25 mouse cellular contexts compared by ENCODE assay signal in the genomic region with DNA sequence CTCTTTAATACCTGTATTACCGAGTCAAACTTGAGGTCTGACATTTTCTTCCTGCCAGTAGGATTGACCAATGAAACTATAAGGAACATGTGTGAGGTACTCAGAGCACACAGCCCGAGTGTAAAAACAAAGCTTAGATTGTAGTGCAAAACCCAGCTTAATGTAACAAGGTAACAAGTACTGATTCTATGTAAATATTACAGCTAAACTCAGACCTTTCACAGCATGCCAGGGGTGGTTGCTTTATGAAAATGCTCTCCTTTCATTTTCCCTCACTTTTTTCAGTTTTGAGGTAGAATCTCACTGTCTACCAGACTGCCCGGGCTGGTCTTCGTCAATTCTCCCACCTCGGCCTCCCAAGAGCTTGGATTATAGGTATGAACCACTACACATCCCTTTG. TPM values are rescaled to one million over a fixed set of nuclear protein-coding genes. Genes with fewer than 3 reads are reported as not detected.
A peak's percentile ranks its signal among the peaks of the same experiment; 100 is the strongest.
DNase-seq lines count a peak whose midpoint lies in the region; ATAC-seq and TF ChIP-seq lines count a peak whose summit lies in the region.
"Had no signal": no experiment of that assay in that cellular context is flagged by ENCODE, and none has a peak within 500 bp of the region (broad histone marks: within the 10 kb centered on the region; RNA-seq: fewer than 3 reads in every experiment).

No protein-coding gene starts in this region.

- peaks cover 6% of the 10 kb centered on the region; the same call in 1 of the 2 replicates for H3K4me1 ChIP-seq in lung, embryonic 15.5 days
- peaks cover 2% of the 10 kb centered on the region; the same call in 1 of the 2 replicates for H3K4me1 ChIP-seq in lung, postnatal 0 days (ENCODE audit: insufficient read depth, low read depth, low read length)
- peaks cover 16 to 39% of the 10 kb centered on the region in 2 experiments for H3K4me1 ChIP-seq in CH12.LX (ENCODE audit: control insufficient read depth in 1 of 2, insufficient read depth in 2 of 2)
- H3K4me1 ChIP-seq: embryonic facial prominence, embryonic 13.5 days had no signal

- no peak overlapping the region for H3K4me3 ChIP-seq in lung, embryonic 15.5 days
- no peak overlapping the region for H3K4me3 ChIP-seq in lung, postnatal 0 days (ENCODE audit: low read depth, low read length)
- no peak overlapping the region for H3K4me3 ChIP-seq in CH12.LX (replicated peaks in 1 of 3; ENCODE audit: low read depth in 2 of 3, low read length in 2 of 3, poor library complexity in 1 of 3)
- H3K4me3 ChIP-seq: embryonic facial prominence, embryonic 13.5 days; embryonic facial prominence, embryonic 15.5 days; erythroblast, embryonic 14.5 days; forebrain, embryonic 10.5 days; forebrain, embryonic 12.5 days had no signal

- no peaks in the 10 kb centered on the region for H3K9me3 ChIP-seq in lung, embryonic 15.5 days
- no peaks in the 10 kb centered on the region for H3K9me3 ChIP-seq in lung, postnatal 0 days (ENCODE audit: low read length)
- H3K9me3 ChIP-seq in CH12.LX (replicated peaks; ENCODE audit: low read length): peaks cover 3% of the 10 kb centered on the region
- H3K9me3 ChIP-seq: embryonic facial prominence, embryonic 13.5 days; embryonic facial prominence, embryonic 15.5 days; forebrain, embryonic 10.5 days; forebrain, embryonic 12.5 days had no signal

- H3K36me3 ChIP-seq in lung, embryonic 15.5 days: no peaks in the 10 kb centered on the region
- H3K36me3 ChIP-seq in lung, postnatal 0 days (ENCODE audit: insufficient read depth, low read length): no peaks in the 10 kb centered on the region
- peaks cover 0 to 4% of the 10 kb centered on the region in 2 experiments for H3K36me3 ChIP-seq in CH12.LX (replicated peaks in 1 of 2; ENCODE audit: control insufficient read depth in 1 of 2, insufficient read depth in 1 of 2, low read length in 1 of 2)
- H3K36me3 ChIP-seq: embryonic facial prominence, embryonic 13.5 days; embryonic facial prominence, embryonic 15.5 days; forebrain, embryonic 10.5 days; forebrain, embryonic 12.5 days had no signal

- TF ChIP-seq CTCF in lung, postnatal 0 days (IDR thresholded peaks at IDR 0.05): no peak
- no peak for TF ChIP-seq CTCF in CH12.LX (conservative IDR thresholded peaks at IDR 0.05 in 1 of 2, IDR thresholded peaks at IDR 0.05 in 1 of 2; ENCODE audit: low read depth in 2 of 2, low read length in 2 of 2)

- no peak for DNase-seq in lung, postnatal 14 days
- no peak for DNase-seq in lung, postnatal 0 days (ENCODE audit: low spot score)
- no peak for DNase-seq in lung, postnatal 25 days (ENCODE audit: low spot score)
- no peak for DNase-seq in CH12.LX (ENCODE audit: extremely low read depth)
- DNase-seq: adrenal gland, adult 2 months; adrenal gland, postnatal 10 days; adrenal gland, postnatal 25 days; B cell, adult 2 months; cerebellum, adult 11 months; cerebellum, adult 18-20 months; cerebellum, adult 8-10 months; cerebellum, adult 9-11 months; cerebellum, postnatal 14 days; cerebellum, postnatal 36 days; embryo, embryonic 11 days had no signal

- H3K4me2 ChIP-seq in lung, embryonic 15.5 days: no peak overlapping the region
- no peak overlapping the region for H3K4me2 ChIP-seq in lung, postnatal 0 days (replicated peaks; ENCODE audit: low read depth, low read length)
- H3K4me2 ChIP-seq in CH12.LX (ENCODE audit: insufficient read depth, low read depth, poor library complexity, severe bottlenecking): peak overlapping the region; percentile 59
- H3K4me2 ChIP-seq: embryonic facial prominence, embryonic 13.5 days; embryonic facial prominence, embryonic 15.5 days; forebrain, embryonic 12.5 days had no signal

- ATAC-seq in lung, embryonic 15.5 days (ENCODE audit: borderline replicate concordance, extremely low read depth, low FRiP score, low TSS enrichment): no peak
- ATAC-seq in lung, postnatal 0 days: no peak
- ATAC-seq: CD4-positive, CD25-positive, alpha-beta regulatory T cell, adult 4 months; forebrain, embryonic 14.5 days; forebrain, embryonic 16.5 days had no signal

- peaks cover 19% of the 10 kb centered on the region for H3K79me2 ChIP-seq in CH12.LX (replicated peaks; ENCODE audit: control insufficient read depth, extremely low read depth, insufficient read depth, poor library complexity, severe bottlenecking)

- dilution Hi-C loops in CH12.LX (cut with MboI; ENCODE audit: extremely low pct_ligation_motif_present, extremely low pct_unique_long_range_greater_than_20kb, low sequenced_read_pairs): no loop called here

- no peaks in the 10 kb centered on the region for H3K27me3 ChIP-seq in lung, embryonic 15.5 days
- no peaks in the 10 kb centered on the region for H3K27me3 ChIP-seq in lung, postnatal 0 days (replicated peaks; ENCODE audit: insufficient read depth, low read length)
- no peaks in the 10 kb centered on the region for H3K27me3 ChIP-seq in CH12.LX (replicated peaks)
- H3K27me3 ChIP-seq: embryonic facial prominence, embryonic 13.5 days; embryonic facial prominence, embryonic 15.5 days; forebrain, embryonic 12.5 days had no signal

- H3K9ac ChIP-seq in lung, embryonic 15.5 days: no peak overlapping the region
- H3K9ac ChIP-seq in lung, postnatal 0 days (replicated peaks; ENCODE audit: low read depth): no peak overlapping the region
- peak overlapping the region; percentile 46 for H3K9ac ChIP-seq in CH12.LX (ENCODE audit: insufficient read depth, low read depth)
- H3K9ac ChIP-seq: embryonic facial prominence, embryonic 13.5 days; embryonic facial prominence, embryonic 15.5 days; forebrain, embryonic 12.5 days had no signal

- WGBS in lung, embryonic 15.5 days: 59% methylated on average over 5 of the region's 5 CpGs
- 46% methylated on average over 5 of the region's 5 CpGs for WGBS in lung, postnatal 0 days

- no peak for TF ChIP-seq RAD21 in CH12.LX (IDR thresholded peaks at IDR 0.05; ENCODE audit: low read depth, low read length)

- TF ChIP-seq POLR2A in CH12.LX (IDR thresholded peaks at IDR 0.05; ENCODE audit: low read depth, low read length): no peak

- TF ChIP-seq EP300 in lung, postnatal 0 days (IDR thresholded peaks at IDR 0.05): no peak
- TF ChIP-seq EP300 in CH12.LX (IDR thresholded peaks at IDR 0.05; ENCODE audit: low read length): peak; percentile 67

- in situ Hi-C loops in CH12.LX (cut with MboI; ENCODE audit: low pct_ligation_motif_present, low pct_unique_long_range_greater_than_20kb, low sequenced_read_pairs): no loop called here

- peak overlapping the region; percentile 43 for H3K27ac ChIP-seq in lung, embryonic 15.5 days
- H3K27ac ChIP-seq in lung, postnatal 0 days (ENCODE audit: low read length): peak overlapping the region; percentile 65
- peak overlapping the region; percentile 100; the same call in 1 of the 2 replicates for H3K27ac ChIP-seq in CH12.LX (ENCODE audit: insufficient read depth, low read depth)
- H3K27ac ChIP-seq: embryonic facial prominence, embryonic 13.5 days; embryonic facial prominence, embryonic 15.5 days; forebrain, embryonic 10.5 days; forebrain, embryonic 12.5 days had no signal

TF ChIP-seq in CH12.LX, 34 proteins besides CTCF, POLR2A, EP300 and RAD21 (continues in another document):
- TF ChIP-seq ZKSCAN1 (IDR thresholded peaks at IDR 0.05; ENCODE audit: borderline replicate concordance, low read depth, low read length): no peak
- TF ChIP-seq MAX (IDR thresholded peaks at IDR 0.05; ENCODE audit: low read length): peak; percentile 52; the same call in 1 of the 2 replicates
- no peak for TF ChIP-seq E2F4 (IDR thresholded peaks at IDR 0.05; ENCODE audit: insufficient replicate concordance, low read depth, low read length)
- TF ChIP-seq ZNF384 (IDR thresholded peaks at IDR 0.05; ENCODE audit: low read depth, low read length): peak; percentile 35; the same call in 1 of the 2 replicates
- TF ChIP-seq MYC (IDR thresholded peaks at IDR 0.05; ENCODE audit: low read depth, low read length): no peak
- no peak for TF ChIP-seq UBTF (IDR thresholded peaks at IDR 0.05; ENCODE audit: low read depth, low read length)
- no peak for TF ChIP-seq NELFE (IDR thresholded peaks at IDR 0.05; ENCODE audit: low read depth, low read length)
- TF ChIP-seq TBP (conservative IDR thresholded peaks at IDR 0.05; ENCODE audit: low read depth, low read length): no peak
- no peak for TF ChIP-seq ZMIZ1 (IDR thresholded peaks at IDR 0.05; ENCODE audit: low read depth, low read length)
- no peak for TF ChIP-seq CHD1 (IDR thresholded peaks at IDR 0.05; ENCODE audit: low read depth, low read length)
- no peak for TF ChIP-seq JUN (IDR thresholded peaks at IDR 0.05; ENCODE audit: insufficient read depth, low read depth, low read length)

RNA-seq across cellular contexts. Expression of gene Zbtb32, which starts 2.6 kb away (rescaled TPM):
- polyA plus RNA-seq in lung, embryonic 15.5 days (2015; fragmentation: Nextera tagmentation; extraction: Ambion mirVana): 2.3 and 3.7 TPM in 2 replicates
- 3.0 and 3.9 TPM in 2 replicates for polyA plus RNA-seq in lung, postnatal 0 days (2015; fragmentation: Nextera tagmentation; extraction: Ambion mirVana)
- total RNA-seq in CH12.LX (2012; rRNA removed): 183 TPM in 2 replicates
- total RNA-seq in CH12.LX (2014; rRNA removed): 156 and 173 TPM in 2 replicates
- 171 and 178 TPM in 2 replicates for polyA plus RNA-seq in CH12.LX (2012; ENCODE audit: insufficient read length, low read depth)

RNA-seq across cellular contexts. Expression of gene Kmt2b, which starts 7.6 kb away (rescaled TPM):
- 8.4 and 10.0 TPM in 2 replicates for polyA plus RNA-seq in lung, embryonic 15.5 days (2015; fragmentation: Nextera tagmentation; extraction: Ambion mirVana)
- 6.8 and 6.9 TPM in 2 replicates for polyA plus RNA-seq in lung, postnatal 0 days (2015; fragmentation: Nextera tagmentation; extraction: Ambion mirVana)
- total RNA-seq in CH12.LX (2012; rRNA removed) (17.2 and 18.3 TPM in 2 replicates), CH12.LX (2014; rRNA removed) (4.8 and 8.4 TPM in 2 replicates)
- polyA plus RNA-seq in CH12.LX (2012; ENCODE audit: insufficient read length, low read depth): 31.0 and 32.8 TPM in 2 replicates

RNA-seq across cellular contexts. Expression of gene Upk1a, which starts 16.6 kb away (rescaled TPM):
- 0.88 and 1.4 TPM in 2 replicates for polyA plus RNA-seq in lung, embryonic 15.5 days (2015; fragmentation: Nextera tagmentation; extraction: Ambion mirVana)
- polyA plus RNA-seq in lung, postnatal 0 days (2015; fragmentation: Nextera tagmentation; extraction: Ambion mirVana): 11.2 and 11.8 TPM in 2 replicates
- total RNA-seq in CH12.LX (2012; rRNA removed): 6.5 and 10.9 TPM in 2 replicates
- 0.47 and 0.49 TPM in 2 replicates for total RNA-seq in CH12.LX (2014; rRNA removed)
- polyA plus RNA-seq in CH12.LX (2012; ENCODE audit: insufficient read length, low read depth): 1.8 and 2.3 TPM in 2 replicates
- total RNA-seq: common myeloid progenitor, adult 5-6 weeks had no signal

RNA-seq across cellular contexts. Expression of gene Cox6b1, which starts 29.9 kb away (rescaled TPM):
- 867 and 890 TPM in 2 replicates for polyA plus RNA-seq in lung, embryonic 15.5 days (2015; fragmentation: Nextera tagmentation; extraction: Ambion mirVana)
- polyA plus RNA-seq in lung, postnatal 0 days (2015; fragmentation: Nextera tagmentation; extraction: Ambion mirVana): 717 and 766 TPM in 2 replicates
- total RNA-seq in CH12.LX (2012; rRNA removed): 432 and 456 TPM in 2 replicates
- 776 and 802 TPM in 2 replicates for total RNA-seq in CH12.LX (2014; rRNA removed)
- polyA plus RNA-seq in CH12.LX (2012; ENCODE audit: insufficient read length, low read depth): 581 and 625 TPM in 2 replicates

RNA-seq across cellular contexts. Expression of gene Igflr1, which starts 30.9 kb away (rescaled TPM):
- 4.6 and 5.0 TPM in 2 replicates for polyA plus RNA-seq in lung, embryonic 15.5 days (2015; fragmentation: Nextera tagmentation; extraction: Ambion mirVana)
- 1.2 and 3.2 TPM in 2 replicates for polyA plus RNA-seq in lung, postnatal 0 days (2015; fragmentation: Nextera tagmentation; extraction: Ambion mirVana)
- total RNA-seq in CH12.LX (2012; rRNA removed) (0.92 and 1.3 TPM in 2 replicates), CH12.LX (2014; rRNA removed) (not detected in 2 replicates)
- 0.65 TPM in 1 of 2 replicates, not detected in the other for polyA plus RNA-seq in CH12.LX (2012; ENCODE audit: insufficient read length, low read depth)

Comparison
In these comparisons a context has a peak if more than half of its experiments do, and no peak if none do; other contexts are left out.
1. H3K27ac ChIP-seq: peak in every context shown above with its lines; median percentile 100 in CH12.LX; 65 in lung, postnatal 0 days; 43 in lung, embryonic 15.5 days.
2. RNA of gene Zbtb32, which starts 2.6 kb away (polyA plus RNA-seq): 171 to 178 TPM in CH12.LX; 2.3 to 3.7 TPM in lung, embryonic 15.5 days and 3.0 to 3.9 TPM in lung, postnatal 0 days; every median in the first group is over 10 times any median in the second.